Mouse (Mus musculus): ENCODE data around the gene Ranbp9.

- TF ChIP-seq CTCF (IDR thresholded peaks at IDR 0.05; ENCODE audit: low read depth) (no peak), EP300 (IDR thresholded peaks at IDR 0.05; ENCODE audit: low read depth) (no peak)
Observed at GRCm38 (mm10) chr13:43496660-43497059, 15.6 kb upstream of the Ranbp9 start.
